Mouse (Mus musculus) embryonic facial prominence, embryonic 13.5 days (tissue): ENCODE measurements around the gene Odf4. TPM values are rescaled to one million over a fixed set of nuclear protein-coding genes. Genes with fewer than 3 reads are reported as not detected.
"Not testable (repeated sequence)": the region's sequence is repeated elsewhere in the genome, so short reads cannot be mapped to it uniquely, and the experiment has no call there.

Experiments used
- ATAC-seq: fragments of 200-750 bp; cut with Nextera tagmentation; 2 replicates; pipeline ENCODE4 v1.8.0; 2017; ENCODE audit warnings: low read depth; ENCODE audit not compliant: insufficient number of reproducible peaks, insufficient read depth, low FRiP score, low TSS enrichment
- H3K27ac ChIP-seq: fragments of 300-500 bp; sonication (generic); 2 replicates; pipeline ENCODE4 v1.5.1; 2015; ENCODE audit warnings: moderate library complexity, mild to moderate bottlenecking, inconsistent platforms
- H3K27me3 ChIP-seq: fragments of 300-500 bp; sonication (generic); 2 replicates; pipeline ENCODE4 v1.6.1; 2015; ENCODE audit warnings: mild to moderate bottlenecking, inconsistent platforms
- H3K36me3 ChIP-seq: fragments of 300-500 bp; sonication (generic); 2 replicates; pipeline ENCODE4 v1.6.1; 2015; ENCODE audit warnings: mild to moderate bottlenecking, inconsistent platforms
- H3K4me1 ChIP-seq: fragments of 300-500 bp; sonication (generic); 2 replicates; pipeline ENCODE4 v1.6.1; 2015; ENCODE audit warnings: inconsistent platforms
- H3K4me2 ChIP-seq: fragments of 300-500 bp; sonication (generic); 2 replicates; pipeline ENCODE4 v1.6.1; 2015; ENCODE audit warnings: moderate library complexity, mild to moderate bottlenecking, inconsistent platforms
- H3K4me3 ChIP-seq: fragments of 300-500 bp; sonication (generic); 2 replicates; pipeline ENCODE4 v1.5.1; 2015; ENCODE audit warnings: mild to moderate bottlenecking, inconsistent platforms
- H3K9ac ChIP-seq: fragments of 300-500 bp; sonication (generic); 2 replicates; pipeline ENCODE4 v1.6.1; 2015; ENCODE audit warnings: mild to moderate bottlenecking, inconsistent platforms
- H3K9me3 ChIP-seq: fragments of 300-500 bp; sonication (generic); 2 replicates; pipeline ENCODE4 v1.6.1; 2016; ENCODE audit warnings: inconsistent platforms
- WGBS: fragments of 180-500 bp; shearing (Covaris S2); methylation state at CpG from one replicate; pipeline ENCODE4 v1.1.7; 2015; ENCODE audit warnings: mixed read lengths; 5-methylcytosine and 5-hydroxymethylcytosine counted together
- polyA plus RNA-seq: library from polyadenylated mRNA; unstranded; fragments of >200 nt; fragmentation: Nextera tagmentation; extraction: Ambion mirVana; gene quantifications from 2 replicates; pipeline ENCODE4 v1.2.1, GENCODE M21; 2015

Odf4 gene
- polyA plus RNA-seq, 1 experiment from 2014 or later = not detected

GRCm38 (mm10) chr11:68946001-68946400 lies 19.1 kb upstream of the Odf4 start:
- H3K9ac ChIP-seq = no peak overlapping the region
- H3K36me3 ChIP-seq = no peaks in the 10 kb centered on the region
- 79% methylated on average over 4 of the region's 4 CpGs for whole genome bisulfite sequencing
- H3K27me3 ChIP-seq = peaks cover 17% of the 10 kb centered on the region
- no peak overlapping the region for H3K4me3 ChIP-seq
- H3K9me3 ChIP-seq = no peaks in the 10 kb centered on the region
- no peak overlapping the region for H3K4me2 ChIP-seq
- no peak for ATAC-seq
- H3K4me1 ChIP-seq = peaks cover 13% of the 10 kb centered on the region
- no peak overlapping the region for H3K27ac ChIP-seq

- Histone ChIP-seq H3K9ac (no peak overlapping the region), H3K4me2 (no peak overlapping the region), H3K27me3 (peaks cover 16% of the 10 kb centered on the region), H3K4me3 (no peak overlapping the region), H3K27ac (no peak overlapping the region), H3K4me1 (peaks cover 17% of the 10 kb centered on the region), H3K36me3 (no peaks in the 10 kb centered on the region), H3K9me3 (no peaks in the 10 kb centered on the region)
- 79% methylated on average over 2 of the region's 2 CpGs for WGBS
- no peak for ATAC-seq
These were observed 18.4 kb upstream of the Odf4 start for GRCm38 (mm10) chr11:68945245-68945644.

- Histone ChIP-seq H3K4me2 (no peak overlapping the region), H3K9ac (no peak overlapping the region), H3K27me3 (peaks cover 15% of the 10 kb centered on the region), H3K4me3 (no peak overlapping the region), H3K4me1 (peaks cover 19% of the 10 kb centered on the region), H3K9me3 (no peaks in the 10 kb centered on the region), H3K27ac (no peak overlapping the region), H3K36me3 (no peaks in the 10 kb centered on the region)
- 85% methylated on average over 8 of the region's 8 CpGs for WGBS
- no peak for ATAC-seq
These were observed 15.8 kb upstream of the Odf4 start for GRCm38 (mm10) chr11:68942731-68943130.

GRCm38 (mm10) chr11:68940516-68940915 lies 13.6 kb upstream of the Odf4 start:
- Histone ChIP-seq H3K27ac (peak overlapping the region; percentile 65), H3K27me3 (no peaks in the 10 kb centered on the region), H3K9ac (peak overlapping the region; percentile 74), H3K4me2 (peak overlapping the region; percentile 66), H3K36me3 (no peaks in the 10 kb centered on the region), H3K4me1 (peaks cover 7% of the 10 kb centered on the region), H3K9me3 (no peaks in the 10 kb centered on the region), H3K4me3 (peak overlapping the region; percentile 52)
- no peak for ATAC-seq
- WGBS = 61% methylated on average over 4 of the region's 4 CpGs

- peak; percentile 99 for ATAC-seq
- Histone ChIP-seq H3K4me3 (peak overlapping the region; percentile 52), H3K4me1 (peaks cover 7% of the 10 kb centered on the region), H3K9ac (peak overlapping the region; percentile 74), H3K27ac (peak overlapping the region; percentile 65; the same call in 1 of the 2 replicates), H3K9me3 (no peaks in the 10 kb centered on the region), H3K27me3 (no peaks in the 10 kb centered on the region), H3K36me3 (no peaks in the 10 kb centered on the region), H3K4me2 (peak overlapping the region; percentile 66)
- 2% methylated on average over 16 of the region's 16 CpGs for WGBS
These were observed 12.8 kb upstream of the Odf4 start for GRCm38 (mm10) chr11:68939451-68940304.

- H3K9me3 ChIP-seq, H3K4me2 ChIP-seq, H3K9ac ChIP-seq, H3K27ac ChIP-seq, H3K36me3 ChIP-seq, H3K4me1 ChIP-seq, H3K4me3 ChIP-seq, ATAC-seq, H3K27me3 ChIP-seq: not testable (repeated sequence)
- WGBS = 87% methylated on average over 4 of the region's 4 CpGs
These were observed 10.1 kb upstream of the Odf4 start for GRCm38 (mm10) chr11:68936951-68937350.

- Histone ChIP-seq H3K9me3 (no peaks in the 10 kb centered on the region), H3K27me3 (no peaks in the 10 kb centered on the region), H3K27ac (no peak overlapping the region), H3K4me1 (no peaks in the 10 kb centered on the region), H3K4me2 (no peak overlapping the region), H3K9ac (no peak overlapping the region), H3K36me3 (no peaks in the 10 kb centered on the region), H3K4me3 (no peak overlapping the region)
- ATAC-seq = no peak
- 62% methylated on average over 5 of the region's 5 CpGs for WGBS
These were observed 7.1 kb upstream of the Odf4 start for GRCm38 (mm10) chr11:68933885-68934507.

- ATAC-seq = no peak
- Histone ChIP-seq H3K4me3 (no peak overlapping the region), H3K9me3 (no peaks in the 10 kb centered on the region), H3K36me3 (no peaks in the 10 kb centered on the region), H3K27ac (no peak overlapping the region), H3K27me3 (no peaks in the 10 kb centered on the region), H3K4me2 (no peak overlapping the region), H3K4me1 (no peaks in the 10 kb centered on the region), H3K9ac (no peak overlapping the region)
- WGBS = 76% methylated on average over 6 of the region's 6 CpGs
These were observed 3.1 kb upstream of the Odf4 start for GRCm38 (mm10) chr11:68929947-68930346.

- no peak overlapping the region for H3K4me3 ChIP-seq
- ATAC-seq = no peak
- H3K9me3 ChIP-seq = no peaks in the 10 kb centered on the region
- no peaks in the 10 kb centered on the region for H3K27me3 ChIP-seq
- H3K36me3 ChIP-seq = no peaks in the 10 kb centered on the region
- 84% methylated on average over 2 of the region's 2 CpGs for WGBS
- no peak overlapping the region for H3K27ac ChIP-seq
- peaks cover 7% of the 10 kb centered on the region for H3K4me1 ChIP-seq
- no peak overlapping the region for H3K9ac ChIP-seq
- no peak overlapping the region for H3K4me2 ChIP-seq
These were observed 2.1 kb downstream of the Odf4 start for GRCm38 (mm10) chr11:68924749-68925148.

- H3K9me3 ChIP-seq = no peaks in the 10 kb centered on the region
- ATAC-seq = no peak
These were observed 3.7 kb downstream of the Odf4 start for GRCm38 (mm10) chr11:68923191-68923590.

GRCm38 (mm10) chr11:68914566-68914965 lies 12.3 kb downstream of the Odf4 start:
- no peaks in the 10 kb centered on the region for H3K9me3 ChIP-seq
- H3K9ac ChIP-seq = no peak overlapping the region
- ATAC-seq = no peak
- peaks cover 13% of the 10 kb centered on the region; the same call in 1 of the 2 replicates for H3K4me1 ChIP-seq
- no peaks in the 10 kb centered on the region for H3K27me3 ChIP-seq
- H3K27ac ChIP-seq = no peak overlapping the region
- H3K4me2 ChIP-seq = no peak overlapping the region
- H3K36me3 ChIP-seq = no peaks in the 10 kb centered on the region
- H3K4me3 ChIP-seq = no peak overlapping the region
- 89% methylated on average over 4 of the region's 4 CpGs for WGBS

More at GRCm38 (mm10) chr11:68923191-68923590, 3.7 kb downstream of the Odf4 start:
- Histone ChIP-seq H3K4me2 (no peak overlapping the region), H3K4me1 (peaks cover 7% of the 10 kb centered on the region), H3K27ac (no peak overlapping the region), H3K4me3 (no peak overlapping the region), H3K36me3 (no peaks in the 10 kb centered on the region), H3K9ac (no peak overlapping the region), H3K27me3 (no peaks in the 10 kb centered on the region)
- 55% methylated on average over 3 of the region's 3 CpGs for WGBS
